Mouse (Mus musculus) embryonic facial prominence, embryonic 10.5 days (tissue): Measurements from ENCODE around the gene Ckap4. TPM values are rescaled to one million over a fixed set of nuclear protein-coding genes. Genes with fewer than 3 reads are reported as not detected.

Experiments used
- DNase-seq: peaks from one replicate; pipeline ENCODE4 v3.0.0-alpha.2; 2017; ENCODE audit warnings: low spot score
- H3K27ac ChIP-seq: fragments of 300-500 bp; sonication (generic); replicated peaks from 2 replicates; pipeline ENCODE4 v1.5.1; 2016; ENCODE audit warnings: mild to moderate bottlenecking
- H3K27me3 ChIP-seq: fragments of 300-500 bp; sonication (generic); replicated peaks from 2 replicates; pipeline ENCODE4 v1.6.1; 2016; ENCODE audit warnings: low read depth, mild to moderate bottlenecking; ENCODE audit not compliant: poor library complexity, severe bottlenecking
- H3K36me3 ChIP-seq: fragments of 300-500 bp; sonication (generic); replicated peaks from 2 replicates; pipeline ENCODE4 v1.6.1; 2016; ENCODE audit warnings: mild to moderate bottlenecking, moderate library complexity
- H3K4me1 ChIP-seq: fragments of 300-500 bp; sonication (generic); 2 replicates; pipeline ENCODE4 v1.6.1; 2016
- H3K4me3 ChIP-seq: fragments of 300-500 bp; sonication (generic); 2 replicates; pipeline ENCODE4 v1.5.1; 2016; ENCODE audit warnings: mild to moderate bottlenecking, moderate library complexity
- H3K9me3 ChIP-seq: fragments of 300-500 bp; sonication (generic); 2 replicates; pipeline ENCODE4 v1.6.1; 2016; ENCODE audit warnings: mild to moderate bottlenecking
- WGBS: fragments of 180-500 bp; shearing (Covaris S2); methylation state at CpG from one replicate; pipeline ENCODE4 v1.1.7; 2016; 5-methylcytosine and 5-hydroxymethylcytosine counted together
- polyA plus RNA-seq: library from polyadenylated mRNA; unstranded; fragments of >200 nt; fragmentation: Nextera tagmentation; extraction: Ambion mirVana; gene quantifications from 2 replicates; pipeline ENCODE4 v1.2.1, GENCODE M21; 2016

Ckap4 gene
- polyA plus RNA-seq, 1 experiment from 2014 or later = 61.2 TPM

DNA sequence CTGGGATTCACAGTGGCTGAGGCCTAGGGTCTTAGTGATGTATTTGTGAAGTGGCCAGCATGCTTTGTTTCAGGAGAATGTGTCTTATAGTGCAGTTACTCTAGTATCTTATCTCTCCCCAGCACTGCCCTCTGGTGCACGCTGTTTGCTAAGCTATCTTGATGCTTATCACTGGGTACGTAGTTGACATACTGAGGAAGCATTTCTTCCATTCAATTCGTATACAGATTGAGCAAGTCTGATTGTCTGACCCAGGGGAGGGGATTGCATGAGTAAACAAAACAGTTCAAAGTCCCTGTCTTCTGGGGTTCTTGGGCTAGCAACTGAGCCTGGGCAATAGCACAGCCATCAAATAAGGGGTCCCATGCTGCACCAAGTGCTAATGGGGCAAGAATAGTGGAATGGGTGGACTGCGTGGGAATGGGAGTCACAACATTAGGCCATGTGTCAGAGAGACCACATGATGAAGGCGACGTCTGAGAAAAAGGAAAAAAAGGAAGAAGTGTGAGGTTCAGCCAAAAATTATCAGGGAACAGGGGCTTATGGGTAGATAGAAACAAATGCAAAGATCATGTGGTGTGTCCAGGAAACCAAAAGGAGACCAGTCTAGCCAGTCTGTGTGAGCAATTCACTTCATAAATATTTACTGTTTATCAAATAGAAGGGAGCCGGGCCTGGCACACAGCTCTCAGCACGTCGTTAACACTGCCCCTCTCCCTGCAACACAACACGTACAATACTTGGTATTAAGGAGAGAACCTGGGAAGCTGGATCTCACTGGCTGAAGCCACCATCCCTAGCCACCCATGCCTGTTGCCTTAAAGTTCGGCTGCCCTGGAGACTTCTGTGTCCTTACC lies 9.2 kb upstream of the Ckap4 start:
- no peak overlapping the region for H3K27ac ChIP-seq
- no peak overlapping the region for H3K4me3 ChIP-seq
- WGBS = 79% methylated on average over 11 of the region's 11 CpGs
- no peaks in the 10 kb centered on the region for H3K27me3 ChIP-seq
- H3K36me3 ChIP-seq = no peaks in the 10 kb centered on the region
- peaks cover 18% of the 10 kb centered on the region for H3K4me1 ChIP-seq
- H3K9me3 ChIP-seq = no peaks in the 10 kb centered on the region
- DNase-seq = no peak

DNA sequence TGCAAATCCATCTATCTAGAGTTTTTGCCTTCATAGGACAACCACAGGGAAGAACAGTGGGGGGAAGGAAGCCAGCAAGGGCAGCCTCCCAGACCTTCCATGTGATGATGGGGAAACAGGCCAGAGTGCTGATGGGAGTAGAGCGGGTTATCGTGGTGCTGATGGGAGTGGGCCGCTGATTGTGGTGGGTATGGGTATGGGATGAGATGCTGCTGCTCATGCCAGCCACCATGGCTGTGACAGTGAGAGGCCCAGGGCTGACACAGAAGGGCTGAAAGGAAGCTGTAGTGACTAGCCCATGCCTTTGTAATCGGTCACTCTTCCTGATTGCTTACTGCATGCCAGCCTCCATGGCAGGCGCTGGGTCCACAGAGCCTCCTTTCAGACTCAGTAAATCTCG lies 5.8 kb upstream of the Ckap4 start:
- H3K4me3 ChIP-seq = no peak overlapping the region
- H3K4me1 ChIP-seq = peaks cover 11% of the 10 kb centered on the region
- H3K36me3 ChIP-seq = no peaks in the 10 kb centered on the region
- no peaks in the 10 kb centered on the region for H3K9me3 ChIP-seq
- WGBS = 89% methylated on average over 6 of the region's 6 CpGs
- DNase-seq = no peak
- H3K27ac ChIP-seq = no peak overlapping the region
- no peaks in the 10 kb centered on the region for H3K27me3 ChIP-seq

DNA sequence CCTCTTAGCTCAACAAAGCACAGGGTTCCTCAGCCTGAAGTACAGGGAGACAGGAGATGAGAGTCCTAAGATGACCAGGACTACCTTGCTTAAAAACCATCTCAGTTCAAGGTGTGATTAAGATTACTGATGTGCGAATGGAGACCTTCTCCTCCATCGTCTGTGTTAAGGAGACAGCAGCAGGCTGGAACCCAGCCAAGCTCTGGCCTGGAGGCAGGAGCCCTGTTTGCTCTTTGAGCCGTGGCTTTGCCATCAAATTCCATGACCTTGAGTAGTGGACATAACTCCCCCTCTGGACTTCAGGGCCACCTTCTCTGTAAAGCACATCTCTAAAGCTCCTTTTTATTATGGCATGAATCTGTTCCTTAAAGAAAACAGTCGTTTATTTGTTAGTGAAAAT lies 2.0 kb upstream of the Ckap4 start:
- 70% methylated on average over 4 of the region's 4 CpGs for WGBS
- no peak overlapping the region for H3K27ac ChIP-seq
- no peaks in the 10 kb centered on the region for H3K27me3 ChIP-seq
- no peaks in the 10 kb centered on the region for H3K9me3 ChIP-seq
- no peak overlapping the region for H3K4me3 ChIP-seq
- no peak for DNase-seq
- H3K36me3 ChIP-seq = peaks cover 14% of the 10 kb centered on the region
- peaks cover 30% of the 10 kb centered on the region for H3K4me1 ChIP-seq

DNA sequence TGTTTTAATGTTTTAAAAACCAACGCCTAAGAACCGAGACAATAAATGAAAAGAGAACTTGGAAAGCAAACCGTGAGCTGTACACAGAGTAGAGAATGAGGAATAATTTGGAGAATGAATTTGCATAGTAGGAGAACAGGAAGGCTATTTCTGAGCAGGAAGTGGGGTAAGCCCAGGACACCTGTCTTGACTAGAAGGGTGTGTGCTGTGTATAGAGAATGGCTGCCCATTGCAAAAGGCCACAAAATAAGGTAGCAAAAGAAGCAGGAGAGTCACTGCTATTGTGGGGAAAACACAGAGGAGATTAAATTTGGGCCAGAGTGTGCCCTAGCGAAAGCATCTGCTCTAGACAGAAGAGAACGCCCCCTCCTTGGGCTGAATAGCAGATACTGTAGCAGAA lies 1.6 kb upstream of the Ckap4 start:
- no peak overlapping the region for H3K4me3 ChIP-seq
- WGBS = 85% methylated on average over 5 of the region's 5 CpGs
- no peak overlapping the region for H3K27ac ChIP-seq
- peaks cover 34% of the 10 kb centered on the region for H3K4me1 ChIP-seq
- no peaks in the 10 kb centered on the region for H3K27me3 ChIP-seq
- H3K36me3 ChIP-seq = peaks cover 18% of the 10 kb centered on the region
- H3K9me3 ChIP-seq = no peaks in the 10 kb centered on the region
- no peak for DNase-seq

DNA sequence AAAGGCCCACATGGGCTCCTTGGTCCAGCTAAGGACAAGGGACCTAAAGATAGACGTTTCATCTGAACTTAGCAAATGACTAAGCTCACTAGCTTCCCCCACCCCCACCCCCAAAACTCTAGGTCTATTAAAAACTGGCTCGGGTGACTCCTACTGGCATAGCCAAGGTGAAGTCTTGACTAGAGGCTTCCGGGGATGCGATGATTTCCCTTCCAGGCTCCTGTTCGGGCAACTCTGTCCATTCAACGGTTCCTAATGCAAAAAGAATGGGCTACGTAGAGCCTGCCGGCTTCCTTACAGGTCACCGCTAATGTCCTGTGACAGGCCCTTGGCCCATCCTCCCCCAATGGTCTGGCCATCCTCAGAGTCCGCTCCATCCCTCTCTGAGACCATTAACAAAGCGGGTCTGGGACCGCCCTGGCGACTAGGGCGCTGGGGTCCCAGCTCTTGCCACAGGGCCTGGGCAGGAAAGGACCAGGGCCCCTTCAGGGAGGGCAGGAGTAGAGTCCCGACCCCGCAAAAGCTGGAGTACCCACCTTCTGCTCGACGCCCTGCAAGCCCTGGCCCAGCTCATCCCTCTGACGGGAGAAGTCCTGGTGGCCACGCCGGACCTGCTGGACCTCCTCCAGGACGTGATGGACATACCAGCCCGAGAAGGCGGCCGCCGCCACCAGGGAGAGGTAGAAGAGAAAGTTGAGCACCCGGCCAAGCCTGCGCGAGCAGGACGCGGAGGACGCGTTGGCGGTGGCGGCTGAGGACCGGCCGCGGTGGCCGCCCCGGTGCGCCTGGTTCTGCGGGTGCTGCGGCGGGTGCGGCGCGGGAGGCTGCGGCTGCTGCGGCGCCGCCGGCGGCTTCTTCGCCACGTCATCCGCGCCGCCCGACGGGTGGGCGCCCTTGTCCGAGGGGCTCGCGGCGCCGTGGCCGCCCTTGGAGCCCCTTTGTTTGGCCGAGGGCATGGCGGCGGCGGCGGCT lies 665 bp downstream of the Ckap4 start:
- Histone ChIP-seq H3K27me3 (no peaks in the 10 kb centered on the region), H3K27ac (peak overlapping the region; percentile 99), H3K4me3 (peak overlapping the region; percentile 95), H3K9me3 (no peaks in the 10 kb centered on the region), H3K4me1 (peaks cover 50% of the 10 kb centered on the region), H3K36me3 (peaks cover 39% of the 10 kb centered on the region)
- WGBS = under 1% methylated on average over 72 of the region's 72 CpGs
- DNase-seq = peak; percentile 73

DNA sequence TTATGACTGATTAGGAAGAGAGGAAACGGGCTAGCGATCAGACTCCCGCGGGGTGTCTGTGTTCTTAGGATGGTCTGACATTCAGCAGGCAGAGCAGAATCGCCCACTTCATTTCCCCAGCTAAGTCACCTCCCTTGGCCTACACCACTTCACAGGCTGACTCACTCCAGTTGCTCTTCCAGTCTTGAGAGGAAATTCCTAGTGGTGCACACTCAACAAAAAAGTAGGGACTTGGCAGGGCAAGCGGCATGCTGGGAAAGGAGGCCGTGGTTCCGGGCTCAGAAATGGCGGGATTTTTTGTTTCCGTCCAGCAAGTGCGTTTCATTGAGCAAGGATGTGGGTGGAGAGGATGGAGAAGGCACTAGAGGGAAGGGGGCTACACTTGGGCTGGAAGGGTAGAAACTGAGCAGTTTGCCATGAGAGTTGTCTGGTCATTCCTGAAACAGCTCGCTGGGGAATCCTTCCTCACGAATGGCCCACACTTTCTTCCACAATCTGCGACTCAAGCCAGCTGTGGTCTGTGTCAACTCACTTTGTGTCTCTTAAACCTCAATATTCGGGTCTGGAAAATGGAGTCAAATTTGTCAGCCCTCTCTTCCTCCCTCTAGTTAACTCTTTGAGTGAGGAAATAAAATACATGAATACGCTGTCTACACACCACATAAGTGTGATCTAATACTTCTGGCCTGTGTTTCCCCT lies 1.5 kb downstream of the Ckap4 start:
- Histone ChIP-seq H3K27ac (peak overlapping the region; percentile 99), H3K27me3 (no peaks in the 10 kb centered on the region), H3K4me1 (peaks cover 50% of the 10 kb centered on the region), H3K9me3 (no peaks in the 10 kb centered on the region), H3K4me3 (peak overlapping the region; percentile 95), H3K36me3 (peaks cover 48% of the 10 kb centered on the region)
- DNase-seq = no peak
- 81% methylated on average over 16 of the region's 16 CpGs for WGBS

DNA sequence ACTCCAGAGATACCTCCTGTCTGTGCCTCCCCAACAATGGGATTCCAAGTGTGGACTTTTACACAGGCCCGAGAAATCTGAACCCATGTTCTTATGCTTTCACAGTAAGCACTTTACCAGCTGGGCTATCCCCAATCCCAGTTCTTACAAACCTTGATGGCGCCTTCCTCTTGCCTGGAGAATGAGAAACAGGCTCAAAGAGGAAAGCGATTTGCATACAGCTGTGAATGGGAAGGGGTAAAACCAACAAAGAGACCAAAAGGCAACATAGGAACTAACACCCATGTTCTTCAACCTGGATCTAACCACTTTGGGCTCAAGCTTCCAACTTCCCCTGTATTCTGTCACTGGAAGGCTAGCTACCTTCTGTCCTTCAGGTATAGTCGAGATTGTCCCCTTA lies 2.3 kb downstream of the Ckap4 start:
- H3K27ac ChIP-seq = peak overlapping the region; percentile 60; the same call in 1 of the 2 replicates
- 87% methylated on average over 4 of the region's 4 CpGs for WGBS
- H3K36me3 ChIP-seq = peaks cover 55% of the 10 kb centered on the region
- peak overlapping the region; percentile 95 for H3K4me3 ChIP-seq
- no peaks in the 10 kb centered on the region for H3K9me3 ChIP-seq
- no peaks in the 10 kb centered on the region for H3K27me3 ChIP-seq
- no peak for DNase-seq
- peaks cover 51% of the 10 kb centered on the region for H3K4me1 ChIP-seq

DNA sequence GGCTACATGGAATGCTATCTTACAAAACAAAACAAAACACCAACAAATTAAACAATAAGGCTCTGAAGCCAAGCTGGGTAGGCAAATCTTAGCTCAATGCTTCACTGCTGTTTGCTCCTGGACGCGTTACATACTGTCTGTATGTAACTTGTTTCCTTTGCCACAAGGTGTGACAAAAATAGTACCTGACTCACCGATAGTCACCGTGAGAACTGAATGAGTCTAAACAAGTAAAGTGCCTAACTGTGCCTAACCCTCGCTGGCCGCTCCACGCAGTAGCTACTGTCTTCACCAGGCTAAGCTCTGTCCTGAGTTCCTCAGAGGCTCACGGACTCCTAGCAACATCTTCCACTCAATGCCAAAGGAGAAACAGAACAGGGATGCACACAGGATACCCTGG lies 3.5 kb downstream of the Ckap4 start:
- H3K36me3 ChIP-seq = peaks cover 67% of the 10 kb centered on the region
- H3K4me3 ChIP-seq = peak overlapping the region; percentile 95; the same call in 1 of the 2 replicates
- WGBS = 94% methylated on average over 8 of the region's 8 CpGs
- no peaks in the 10 kb centered on the region for H3K9me3 ChIP-seq
- peaks cover 53% of the 10 kb centered on the region for H3K4me1 ChIP-seq
- H3K27ac ChIP-seq = 0 out of 2 replicates have a peak overlapping the region, but pooled peaks have one; percentile 10
- no peak for DNase-seq
- no peaks in the 10 kb centered on the region for H3K27me3 ChIP-seq

DNA sequence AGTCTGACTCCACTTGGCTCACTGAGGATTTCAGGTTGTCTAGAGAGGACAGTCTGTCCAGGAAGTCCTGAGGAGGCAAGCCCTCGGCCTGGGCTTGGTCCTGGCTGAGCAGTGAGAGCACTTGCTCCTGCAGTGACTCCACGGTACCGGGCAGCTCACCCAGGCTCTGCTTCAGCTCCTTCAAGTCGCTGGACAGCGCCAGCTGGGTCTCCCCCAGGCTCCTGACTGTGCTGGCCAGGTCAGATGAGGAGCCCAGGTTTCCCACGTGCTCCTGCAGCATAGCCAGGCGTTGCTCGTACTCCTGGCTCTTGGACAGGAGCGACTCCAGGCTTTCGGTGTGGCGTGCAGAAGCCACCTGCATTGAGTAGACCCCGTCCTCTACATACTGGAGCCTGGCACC lies 6.2 kb downstream of the Ckap4 start:
- H3K27ac ChIP-seq = no peak overlapping the region
- no peak for DNase-seq
- H3K9me3 ChIP-seq = no peaks in the 10 kb centered on the region
- no peaks in the 10 kb centered on the region for H3K27me3 ChIP-seq
- H3K36me3 ChIP-seq = peaks cover 93% of the 10 kb centered on the region
- H3K4me1 ChIP-seq = peaks cover 40% of the 10 kb centered on the region
- H3K4me3 ChIP-seq = no peak overlapping the region
- WGBS = 81% methylated on average over 12 of the region's 12 CpGs

DNA sequence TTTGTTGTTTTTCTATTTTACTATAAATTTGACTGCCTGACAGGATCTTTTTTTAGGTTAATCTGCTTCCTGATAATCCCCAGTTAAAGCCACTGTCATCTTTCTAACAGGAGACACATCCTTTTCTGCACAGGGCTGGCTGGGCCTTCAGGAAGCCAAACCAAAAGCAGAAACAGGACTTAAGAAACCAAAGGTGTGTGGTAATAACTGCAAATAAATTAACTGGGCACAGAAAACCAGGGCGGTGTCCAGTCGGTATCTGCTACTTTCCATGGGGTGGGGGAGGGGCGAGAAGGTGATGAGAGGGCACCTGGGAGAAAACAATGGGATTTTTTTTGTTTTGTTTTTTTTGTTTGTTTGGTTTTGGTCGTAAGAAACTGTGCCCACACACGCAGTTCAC lies 6.8 kb downstream of the Ckap4 start:
- H3K36me3 ChIP-seq = peaks cover 96% of the 10 kb centered on the region
- no peaks in the 10 kb centered on the region for H3K27me3 ChIP-seq

DNA sequence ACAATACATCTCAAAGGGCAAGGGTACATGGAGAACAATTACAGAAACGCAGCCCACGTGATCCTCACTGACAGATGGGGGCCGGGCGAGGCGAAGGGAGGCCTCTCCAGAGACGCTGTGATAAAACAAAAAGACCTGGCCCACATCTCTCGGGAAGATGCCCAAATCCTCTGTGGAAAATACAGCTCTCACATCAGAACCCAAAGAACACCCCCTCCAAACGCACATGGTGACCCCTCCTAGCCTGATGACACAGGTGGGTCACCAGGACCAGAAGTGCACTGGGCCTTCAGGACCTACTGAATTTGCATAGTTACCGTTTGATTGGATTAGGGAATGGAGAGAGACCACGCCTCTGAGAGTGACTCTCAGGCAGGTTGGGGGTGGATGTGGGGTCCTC lies 7.4 kb downstream of the Ckap4 start:
- H3K36me3 ChIP-seq = peaks cover 91% of the 10 kb centered on the region
- no peak overlapping the region for H3K27ac ChIP-seq
- DNase-seq = no peak
- H3K4me3 ChIP-seq = no peak overlapping the region
- no peaks in the 10 kb centered on the region for H3K27me3 ChIP-seq
- peaks cover 29% of the 10 kb centered on the region for H3K4me1 ChIP-seq
- no peaks in the 10 kb centered on the region for H3K9me3 ChIP-seq
- 68% methylated on average over 10 of the region's 10 CpGs for WGBS

More for the DNA sequence above, 6.8 kb downstream of the Ckap4 start:
- Histone ChIP-seq H3K27ac (no peak overlapping the region), H3K4me3 (no peak overlapping the region), H3K4me1 (peaks cover 34% of the 10 kb centered on the region), H3K9me3 (no peaks in the 10 kb centered on the region)
- DNase-seq = no peak
- 79% methylated on average over 5 of the region's 5 CpGs for WGBS

DNA sequence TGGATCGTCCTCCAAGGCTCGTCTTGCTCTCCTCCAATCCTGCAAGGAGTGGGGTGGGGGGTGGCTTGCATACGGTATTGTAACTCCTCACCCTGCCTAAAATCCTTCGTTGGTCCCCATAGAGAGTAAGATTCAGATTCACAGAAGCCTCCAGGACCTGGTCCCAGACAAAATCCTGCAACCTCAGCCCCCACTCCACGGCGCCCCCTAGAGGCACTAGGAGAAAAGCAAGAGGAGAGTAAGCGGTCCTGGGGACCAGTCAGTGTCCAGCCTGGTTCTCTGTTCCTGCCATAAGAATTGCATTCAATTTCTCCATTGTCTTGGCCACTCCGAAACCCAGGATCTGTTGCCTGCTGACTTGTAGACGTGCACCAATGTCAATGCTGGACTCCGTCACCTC lies 10.2 kb downstream of the Ckap4 start:
- Histone ChIP-seq H3K36me3 (peaks cover 64% of the 10 kb centered on the region), H3K9me3 (no peaks in the 10 kb centered on the region), H3K4me3 (no peak overlapping the region), H3K4me1 (peaks cover 6% of the 10 kb centered on the region), H3K27ac (no peak overlapping the region), H3K27me3 (no peaks in the 10 kb centered on the region)
- no peak for DNase-seq
- 56% methylated on average over 10 of the region's 10 CpGs for WGBS
